Mouse (Mus musculus) embryonic facial prominence, embryonic 11.5 days (tissue): Measurements from ENCODE around the gene Rara. TPM values are rescaled to one million over a fixed set of nuclear protein-coding genes. Genes with fewer than 3 reads are reported as not detected.

ENCODE experiments used
- ATAC-seq: fragments of 200-750 bp; cut with Nextera tagmentation; replicated peaks from 2 replicates; pipeline ENCODE4 v1.8.0; 2017; ENCODE audit warnings: low read depth; ENCODE audit not compliant: insufficient number of reproducible peaks, low FRiP score, low TSS enrichment
- DNase-seq: peaks from one replicate; pipeline ENCODE4 v3.0.0-alpha.2; 2015; ENCODE audit warnings: low spot score
- H3K27ac ChIP-seq: fragments of 300-500 bp; sonication (generic); replicated peaks from 2 replicates; pipeline ENCODE4 v1.5.1; 2014; ENCODE audit warnings: mild to moderate bottlenecking, low read depth, low read length, control low read depth
- H3K27me3 ChIP-seq: fragments of 300-500 bp; sonication (generic); 2 replicates; pipeline ENCODE4 v1.6.1; 2014; ENCODE audit warnings: mild to moderate bottlenecking, low read length, moderate library complexity, mixed read lengths; ENCODE audit not compliant: control insufficient read depth, insufficient read depth
- H3K36me3 ChIP-seq: fragments of 300-500 bp; sonication (generic); replicated peaks from 2 replicates; pipeline ENCODE4 v1.6.1; 2014; ENCODE audit warnings: low read depth, mild to moderate bottlenecking, low read length, moderate library complexity, mixed read lengths; ENCODE audit not compliant: control insufficient read depth, insufficient read depth
- H3K4me1 ChIP-seq: fragments of 300-500 bp; sonication (generic); 2 replicates; pipeline ENCODE4 v1.6.1; 2014; ENCODE audit warnings: low read length, mixed read lengths; ENCODE audit not compliant: control insufficient read depth, insufficient read depth
- H3K4me2 ChIP-seq: fragments of 300-500 bp; sonication (generic); 2 replicates; pipeline ENCODE4 v1.6.1; 2014; ENCODE audit warnings: low read depth, mild to moderate bottlenecking, control low read depth, low read length, moderate library complexity
- H3K4me3 ChIP-seq: fragments of 300-500 bp; sonication (generic); 2 replicates; pipeline ENCODE4 v1.5.1; 2014; ENCODE audit warnings: low read depth, low read length, control low read depth
- H3K9ac ChIP-seq: fragments of 300-500 bp; sonication (generic); replicated peaks from 2 replicates; pipeline ENCODE4 v1.6.1; 2014; ENCODE audit warnings: mild to moderate bottlenecking, control low read depth, low read length
- H3K9me3 ChIP-seq: fragments of 300-500 bp; sonication (generic); replicated peaks from 2 replicates; pipeline ENCODE4 v1.6.1; 2016; ENCODE audit warnings: mild to moderate bottlenecking, low read length, inconsistent platforms, mixed read lengths; ENCODE audit not compliant: control insufficient read depth
- WGBS: fragments of 180-500 bp; shearing (Covaris S2); extraction: QIAGEN DNeasy Blood & Tissue Kit; methylation state at CpG from one replicate; pipeline ENCODE4 v1.1.7; 2014; 5-methylcytosine and 5-hydroxymethylcytosine counted together
- polyA plus RNA-seq: library from polyadenylated mRNA; unstranded; fragments of >200 nt; fragmentation: Nextera tagmentation; extraction: Ambion mirVana; gene quantifications from 2 replicates; pipeline ENCODE4 v1.2.1, GENCODE M21; 2014

Gene Rara
- polyA plus RNA-seq, 1 experiment from 2014 or later: 32.7 TPM

DNA sequence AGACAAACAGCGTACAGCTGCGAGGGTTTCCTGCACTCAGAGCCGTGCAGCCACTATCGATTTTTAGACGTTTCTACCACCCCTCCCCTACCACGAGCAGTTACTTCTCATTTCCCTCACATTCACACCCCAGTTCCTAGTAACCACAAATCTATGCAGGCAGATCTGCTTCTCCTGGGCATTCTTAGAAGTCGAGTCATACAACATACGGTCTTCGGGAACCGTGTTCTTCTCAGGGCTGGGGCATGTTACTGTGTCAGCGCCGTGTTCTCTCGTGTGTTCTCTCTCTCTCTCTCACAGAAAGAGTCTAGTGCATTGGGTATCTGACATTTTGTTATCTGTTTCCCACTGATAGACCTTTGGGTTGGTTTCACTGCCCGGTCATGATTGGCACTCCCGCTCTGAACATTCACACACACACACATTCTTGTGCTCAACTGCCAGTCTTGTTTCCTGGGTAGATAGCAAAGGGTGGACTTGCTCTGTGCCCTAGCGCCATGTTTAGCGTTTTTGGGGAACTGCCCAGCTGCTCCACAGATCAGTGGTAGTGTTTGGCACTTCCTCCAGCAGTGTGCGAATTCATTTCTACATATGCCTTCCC, 20.5 kb downstream of the Rara start:
- Histone ChIP-seq H3K9ac (no peak overlapping the region), H3K27ac (no peak overlapping the region), H3K9me3 (no peaks in the 10 kb centered on the region), H3K4me3 (no peak overlapping the region), H3K27me3 (no peaks in the 10 kb centered on the region), H3K36me3 (no peaks in the 10 kb centered on the region; the same call in 1 of the 2 replicates), H3K4me2 (no peak overlapping the region), H3K4me1 (peaks cover 14% of the 10 kb centered on the region)
- WGBS: 87% methylated on average over 18 of the region's 18 CpGs
- no peak for ATAC-seq
- no peak for DNase-seq

DNA sequence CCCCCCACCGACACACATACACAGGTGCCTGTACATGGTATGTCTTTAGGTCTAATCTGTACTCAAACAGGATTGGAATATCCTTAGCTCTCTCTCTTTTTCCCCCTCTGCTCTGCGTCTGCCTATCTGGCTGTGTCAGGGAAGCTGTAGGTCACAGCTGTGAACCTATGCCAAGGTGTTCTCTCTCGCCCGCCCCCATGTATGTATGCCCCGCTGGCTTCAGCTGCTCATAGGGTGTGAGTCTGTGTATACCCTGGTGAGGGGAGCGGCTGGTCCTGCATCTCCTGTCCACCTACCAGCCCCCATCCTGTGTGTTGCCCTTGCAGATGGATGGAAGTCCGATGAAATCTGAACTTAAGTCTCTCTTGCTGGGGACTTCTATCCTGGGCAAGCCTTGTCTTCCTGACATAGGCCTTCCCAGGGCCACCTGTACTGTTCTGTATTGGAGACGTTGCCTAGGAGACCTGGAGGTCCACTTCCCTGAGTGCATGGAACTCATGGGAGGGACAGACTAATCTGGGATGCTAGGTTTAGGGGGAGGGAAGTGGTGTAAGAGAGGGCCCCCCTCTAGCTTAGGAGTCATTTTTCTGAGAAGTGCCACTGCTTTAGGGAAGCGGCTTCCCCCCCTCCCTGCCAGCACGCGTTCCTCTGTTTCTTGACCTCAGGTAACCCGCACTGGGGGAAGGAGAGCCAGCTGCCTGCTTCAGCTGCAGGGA, 21.8 kb downstream of the Rara start:
- Histone ChIP-seq H3K27ac (no peak overlapping the region), H3K4me3 (no peak overlapping the region), H3K27me3 (no peaks in the 10 kb centered on the region), H3K4me1 (peaks cover 9% of the 10 kb centered on the region), H3K4me2 (no peak overlapping the region), H3K9me3 (no peaks in the 10 kb centered on the region), H3K36me3 (no peaks in the 10 kb centered on the region; the same call in 1 of the 2 replicates), H3K9ac (no peak overlapping the region)
- ATAC-seq (no peak), DNase-seq (no peak)
- WGBS: 76% methylated on average over 12 of the region's 12 CpGs

DNA sequence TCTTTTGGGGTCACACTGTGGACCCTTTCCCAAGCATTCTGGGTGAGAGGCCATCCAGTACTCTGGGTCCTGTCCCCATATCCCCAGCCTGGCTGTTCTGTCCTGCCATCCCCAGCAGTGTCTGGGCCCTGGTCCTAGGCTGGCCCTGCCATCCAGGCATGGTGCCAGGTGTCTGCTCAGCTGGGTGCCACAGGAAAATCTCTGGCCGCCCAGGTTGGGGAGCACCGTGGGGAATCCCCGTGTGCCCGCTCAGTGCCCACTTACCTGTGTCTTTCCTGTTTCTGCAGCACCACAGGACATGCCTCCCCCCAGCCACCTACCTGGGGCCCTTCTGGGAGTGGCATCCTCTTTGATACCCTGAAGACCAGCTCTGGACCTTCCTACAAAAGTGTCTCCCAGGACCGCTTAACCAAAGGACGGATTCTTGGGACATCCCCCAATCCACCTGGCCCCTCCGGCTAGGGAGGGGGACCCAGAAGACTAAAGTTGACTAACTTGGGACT, 22.4 kb downstream of the Rara start:
- 77% methylated on average over 7 of the region's 7 CpGs for WGBS
- Histone ChIP-seq H3K27ac (no peak overlapping the region), H3K27me3 (no peaks in the 10 kb centered on the region), H3K9ac (no peak overlapping the region), H3K4me2 (no peak overlapping the region), H3K4me1 (peaks cover 13% of the 10 kb centered on the region), H3K4me3 (no peak overlapping the region), H3K36me3 (no peaks in the 10 kb centered on the region; the same call in 1 of the 2 replicates), H3K9me3 (no peaks in the 10 kb centered on the region)
- no peak for ATAC-seq
- DNase-seq: no peak

DNA sequence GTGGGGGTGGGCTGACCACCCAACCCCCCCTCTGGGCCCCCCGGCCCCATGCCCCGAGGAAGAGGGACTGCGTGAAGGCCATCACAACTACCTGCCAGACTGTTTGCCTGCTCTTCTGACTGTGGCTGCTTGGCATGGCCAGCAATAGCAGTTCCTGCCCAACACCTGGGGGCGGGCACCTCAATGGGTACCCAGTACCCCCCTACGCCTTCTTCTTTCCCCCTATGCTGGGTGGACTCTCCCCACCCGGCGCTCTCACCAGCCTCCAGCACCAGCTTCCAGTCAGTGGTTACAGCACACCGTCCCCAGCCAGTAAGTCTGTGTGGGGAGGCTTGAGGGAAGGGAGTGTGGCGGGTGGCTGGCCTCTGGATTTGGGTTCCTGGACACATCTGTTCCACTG, 22.9 kb downstream of the Rara start:
- Histone ChIP-seq H3K36me3 (no peaks in the 10 kb centered on the region; the same call in 1 of the 2 replicates), H3K27me3 (no peaks in the 10 kb centered on the region), H3K4me2 (no peak overlapping the region), H3K4me1 (peaks cover 14% of the 10 kb centered on the region), H3K4me3 (no peak overlapping the region), H3K9me3 (no peaks in the 10 kb centered on the region), H3K9ac (no peak overlapping the region), H3K27ac (no peak overlapping the region)
- DNase-seq (no peak), ATAC-seq (no peak)
- 86% methylated on average over 8 of the region's 9 CpGs for WGBS

DNA sequence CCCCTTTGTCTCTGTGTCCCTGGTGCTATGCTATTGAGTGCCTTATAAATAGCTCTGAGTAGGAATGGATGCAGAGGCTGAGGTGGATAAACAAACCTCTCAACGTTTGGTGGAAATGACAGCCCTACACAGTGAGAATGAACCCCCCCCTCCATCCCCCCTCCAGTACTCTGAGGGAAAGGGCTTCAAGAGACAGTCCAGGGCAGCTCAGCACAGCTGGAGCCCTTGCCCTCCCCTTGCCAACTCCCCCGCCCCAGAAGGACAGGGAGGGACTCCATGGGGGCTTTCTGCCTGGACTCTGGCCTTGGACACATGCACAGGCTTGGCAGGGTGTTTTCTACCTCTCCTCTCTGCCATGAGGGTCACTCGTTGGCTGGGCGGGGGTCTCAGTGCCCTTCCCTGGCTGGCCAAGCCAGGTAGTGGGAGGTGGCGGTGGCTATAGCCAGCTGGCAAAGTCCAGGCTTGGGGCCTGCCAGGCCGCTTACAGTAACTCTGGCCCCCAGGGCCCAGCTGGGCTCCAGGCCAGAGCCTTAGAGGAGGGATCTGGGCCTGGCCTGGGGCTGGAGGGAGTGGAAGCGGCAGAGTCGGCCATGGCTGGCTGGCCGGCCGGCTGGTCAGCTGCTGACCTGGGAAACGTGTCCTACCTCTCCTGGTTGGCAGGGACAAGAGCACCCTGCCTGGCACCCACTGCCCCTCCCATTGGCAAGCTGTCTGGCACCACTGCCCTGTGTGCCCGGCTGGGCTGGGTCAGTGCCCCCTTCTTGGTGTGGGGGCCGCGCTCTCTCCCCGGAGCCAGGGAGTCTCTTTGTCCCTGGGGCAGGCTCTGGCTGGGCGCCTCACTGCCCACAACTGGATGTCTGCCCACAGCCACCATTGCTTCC, 23.6 kb downstream of the Rara start:
- Histone ChIP-seq H3K36me3 (no peaks in the 10 kb centered on the region; the same call in 1 of the 2 replicates), H3K4me3 (no peak overlapping the region), H3K27me3 (no peaks in the 10 kb centered on the region), H3K9me3 (no peaks in the 10 kb centered on the region), H3K9ac (no peak overlapping the region), H3K27ac (no peak overlapping the region), H3K4me1 (peaks cover 14% of the 10 kb centered on the region), H3K4me2 (no peak overlapping the region)
- WGBS: 73% methylated on average over 15 of the region's 16 CpGs
- DNase-seq (no peak), ATAC-seq (no peak)

DNA sequence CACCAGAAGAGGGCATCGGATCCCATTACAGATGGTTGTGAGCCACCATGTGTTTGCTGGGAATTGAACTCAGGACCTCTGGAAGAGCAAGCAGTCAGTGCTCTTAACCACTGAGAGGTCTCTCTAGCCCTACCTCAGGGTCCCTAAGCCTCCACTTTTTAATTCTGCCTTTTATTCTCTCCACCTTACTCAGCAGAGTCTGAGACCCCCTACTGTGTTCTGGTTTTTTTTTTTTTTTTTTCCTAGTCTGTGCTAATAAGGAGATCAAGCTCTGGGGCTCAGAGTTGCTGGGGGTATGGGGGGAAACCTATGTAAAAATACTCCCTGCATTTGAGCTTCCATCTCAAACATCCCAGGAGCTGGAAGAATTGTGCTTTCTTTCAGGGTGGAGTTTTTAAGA, 24.5 kb downstream of the Rara start:
- Histone ChIP-seq H3K4me1 (peaks cover 14% of the 10 kb centered on the region), H3K9me3 (no peaks in the 10 kb centered on the region), H3K27ac (no peak overlapping the region), H3K4me3 (no peak overlapping the region), H3K9ac (no peak overlapping the region), H3K27me3 (no peaks in the 10 kb centered on the region), H3K36me3 (peaks cover 2% of the 10 kb centered on the region), H3K4me2 (no peak overlapping the region)
- WGBS: 82% methylated on average over 1 of the region's 1 CpGs
- DNase-seq (no peak), ATAC-seq (no peak)

DNA sequence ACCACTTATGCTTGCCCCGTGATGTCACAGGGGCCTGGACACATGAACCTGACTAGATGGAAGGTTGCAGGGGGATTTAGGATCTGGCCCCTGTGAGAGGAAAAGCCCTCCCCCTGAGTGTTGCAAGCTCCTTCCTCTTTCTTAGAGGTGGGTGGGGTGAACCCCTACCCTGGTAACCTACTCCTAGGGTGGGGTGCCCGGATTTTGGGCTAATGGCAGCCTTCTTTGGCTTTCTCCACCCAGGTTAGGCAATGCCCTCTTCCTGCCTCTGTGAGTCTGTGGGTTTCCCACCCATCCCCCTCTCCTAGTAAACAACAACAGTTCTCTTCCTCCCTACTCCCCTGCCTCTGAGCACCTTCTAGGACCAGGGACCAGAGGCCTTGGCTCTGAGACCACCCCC, 25.1 kb downstream of the Rara start:
- no peaks in the 10 kb centered on the region for H3K9me3 ChIP-seq
- H3K36me3 ChIP-seq: peaks cover 2% of the 10 kb centered on the region
- H3K4me1 ChIP-seq: peaks cover 14% of the 10 kb centered on the region
- H3K27me3 ChIP-seq: no peaks in the 10 kb centered on the region
- DNase-seq (no peak), ATAC-seq (no peak)
- H3K4me3 ChIP-seq: no peak overlapping the region
- H3K4me2 ChIP-seq: no peak overlapping the region
- WGBS: 69% methylated on average over 2 of the region's 2 CpGs
- H3K9ac ChIP-seq: no peak overlapping the region
- no peak overlapping the region for H3K27ac ChIP-seq
